Mouse (Mus musculus) heart, postnatal 0 days (tissue): ENCODE data around the gene Efcab6.

ENCODE experiments used
- CTCF ChIP-seq: IDR thresholded peaks from 2 replicates; pipeline ENCODE4 v1.5.1; 2016; ENCODE audit warnings: antibody characterized with exemption, control low read depth, low read depth
- EP300 ChIP-seq: IDR thresholded peaks from 2 replicates; pipeline ENCODE4 v1.6.1; 2016; ENCODE audit warnings: antibody characterized with exemption, low read depth

DNA sequence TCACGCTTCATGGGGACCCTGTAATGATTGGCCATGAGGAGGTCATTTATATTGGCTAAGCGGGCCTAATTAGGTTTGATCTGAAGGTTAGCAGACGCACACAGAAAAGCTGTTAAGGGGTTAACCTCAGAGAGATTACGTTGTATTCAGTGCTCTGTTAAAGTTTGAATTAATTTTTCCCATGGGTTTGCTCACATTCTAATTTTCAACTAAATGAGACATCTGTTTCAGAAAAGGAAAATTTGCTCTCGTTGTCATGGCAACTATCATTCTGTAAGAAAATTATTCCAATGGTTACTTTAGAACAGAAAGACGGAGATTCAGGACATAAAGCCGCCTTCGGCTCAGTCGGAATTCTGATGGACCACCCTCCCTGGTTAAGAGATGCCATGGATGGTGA, 217.0 kb downstream of the Efcab6 start:
- TF ChIP-seq CTCF (no peak), EP300 (no peak)
